Mouse (Mus musculus): ENCODE data around the gene Rab44. TPM values are rescaled to one million over a fixed set of nuclear protein-coding genes. Genes with fewer than 3 reads are reported as not detected.

Rab44 gene
- total RNA-seq, 2 experiments from 2014 or later: 0.12 to 0.26 TPM

GRCm38 (mm10) chr17:29165967-29166578, 52.1 kb downstream of the Rab44 start:
- no peak for DNase-seq (ENCODE audit: low spot score in 2 of 2)

GRCm38 (mm10) chr17:29167371-29167770, 53.4 kb downstream of the Rab44 start:
- DNase-seq (ENCODE audit: low spot score in 2 of 2): no peak

GRCm38 (mm10) chr17:29168438-29168837, 54.5 kb downstream of the Rab44 start:
- DNase-seq (ENCODE audit: low spot score in 2 of 2): no peak

DNA sequence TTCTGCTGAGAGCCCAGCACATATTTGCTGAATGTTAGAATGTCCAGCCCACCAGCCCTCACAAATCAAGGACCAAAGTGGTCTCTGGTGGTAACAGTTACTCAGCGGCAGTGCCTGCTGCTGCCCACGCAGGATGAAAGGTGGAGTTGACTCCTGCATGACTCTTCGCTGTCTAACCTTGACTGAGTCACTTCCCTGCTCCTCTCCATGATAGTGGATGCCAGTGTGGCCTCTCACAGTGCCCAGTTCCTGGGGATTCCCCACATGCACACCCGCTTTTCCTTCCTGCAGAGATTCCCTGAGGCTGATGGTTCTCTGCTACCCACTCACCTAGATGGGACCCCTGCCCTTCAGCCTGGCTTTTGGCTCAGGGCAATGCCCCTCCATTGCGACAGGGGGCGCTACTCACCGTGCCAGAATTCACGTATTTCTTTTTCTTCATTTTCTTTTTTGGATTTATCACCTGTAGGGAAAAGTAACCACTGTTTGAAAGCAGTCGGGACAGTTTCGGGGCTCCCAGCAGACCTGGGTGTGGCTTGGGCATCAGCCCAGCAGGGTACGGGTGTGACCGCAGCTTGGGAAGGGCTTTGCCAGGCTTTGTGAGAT, 55.2 kb downstream of the Rab44 start:
- DNase-seq (ENCODE audit: low spot score in 2 of 2): no peak

DNA sequence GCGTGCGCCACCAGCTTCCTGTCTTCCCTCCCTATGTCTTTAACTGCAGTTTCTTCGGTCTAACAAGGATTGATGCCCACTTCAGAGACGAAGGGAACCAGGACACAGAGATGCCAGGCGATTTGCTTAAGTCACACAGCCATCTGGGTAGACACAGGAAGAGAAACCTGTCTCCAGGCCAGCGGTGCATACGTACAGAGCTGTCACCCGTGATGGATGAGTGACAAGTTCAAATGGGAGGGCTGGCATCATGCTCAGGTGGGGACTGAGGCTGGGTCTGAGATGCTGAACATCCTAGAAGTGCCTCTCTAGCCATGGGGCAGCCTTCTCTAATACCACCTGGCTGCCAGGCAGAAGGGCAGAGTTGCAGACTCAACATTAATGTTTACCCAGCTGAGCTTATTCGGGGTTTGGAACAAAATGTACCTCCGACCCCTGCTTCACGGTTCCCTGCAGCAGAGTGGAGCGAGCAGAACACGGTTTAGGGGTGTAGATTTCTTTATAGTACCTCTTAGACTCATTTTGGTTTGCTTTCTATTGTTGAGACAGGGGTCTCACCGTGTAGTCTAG, 56.6 kb downstream of the Rab44 start:
- no peak for DNase-seq (ENCODE audit: low spot score in 2 of 2)

GRCm38 (mm10) chr17:29171001-29171772, 57.2 kb downstream of the Rab44 start:
- peak; percentile 76 to 86 for DNase-seq (ENCODE audit: low spot score in 2 of 2)

GRCm38 (mm10) chr17:29172062-29172461, 58.1 kb downstream of the Rab44 start:
- no peak for DNase-seq (ENCODE audit: low spot score in 2 of 2)

GRCm38 (mm10) chr17:29173165-29173564, 59.2 kb downstream of the Rab44 start:
- DNase-seq (ENCODE audit: low spot score in 2 of 2): no peak

DNA sequence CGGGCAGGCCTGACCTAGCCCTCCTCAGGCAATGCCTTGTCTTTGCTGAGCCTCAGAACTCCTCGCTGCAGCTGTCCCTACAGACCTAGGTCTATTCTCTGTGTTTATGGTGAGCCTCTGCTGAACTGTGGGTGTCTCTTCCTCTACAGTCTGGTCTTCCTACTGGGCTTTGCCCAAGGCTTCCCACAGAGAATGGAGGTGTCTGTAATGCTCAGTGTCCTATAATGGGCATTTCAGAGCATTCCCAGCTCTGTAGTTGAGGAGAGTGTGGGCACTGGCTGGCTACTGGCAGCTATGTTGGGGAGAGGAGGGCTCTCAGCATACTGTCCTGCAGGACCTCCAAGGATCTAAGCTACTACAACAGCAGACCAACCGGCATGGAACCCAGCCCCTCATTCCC, 61.7 kb downstream of the Rab44 start:
- DNase-seq (ENCODE audit: low spot score in 2 of 2): no peak

DNA sequence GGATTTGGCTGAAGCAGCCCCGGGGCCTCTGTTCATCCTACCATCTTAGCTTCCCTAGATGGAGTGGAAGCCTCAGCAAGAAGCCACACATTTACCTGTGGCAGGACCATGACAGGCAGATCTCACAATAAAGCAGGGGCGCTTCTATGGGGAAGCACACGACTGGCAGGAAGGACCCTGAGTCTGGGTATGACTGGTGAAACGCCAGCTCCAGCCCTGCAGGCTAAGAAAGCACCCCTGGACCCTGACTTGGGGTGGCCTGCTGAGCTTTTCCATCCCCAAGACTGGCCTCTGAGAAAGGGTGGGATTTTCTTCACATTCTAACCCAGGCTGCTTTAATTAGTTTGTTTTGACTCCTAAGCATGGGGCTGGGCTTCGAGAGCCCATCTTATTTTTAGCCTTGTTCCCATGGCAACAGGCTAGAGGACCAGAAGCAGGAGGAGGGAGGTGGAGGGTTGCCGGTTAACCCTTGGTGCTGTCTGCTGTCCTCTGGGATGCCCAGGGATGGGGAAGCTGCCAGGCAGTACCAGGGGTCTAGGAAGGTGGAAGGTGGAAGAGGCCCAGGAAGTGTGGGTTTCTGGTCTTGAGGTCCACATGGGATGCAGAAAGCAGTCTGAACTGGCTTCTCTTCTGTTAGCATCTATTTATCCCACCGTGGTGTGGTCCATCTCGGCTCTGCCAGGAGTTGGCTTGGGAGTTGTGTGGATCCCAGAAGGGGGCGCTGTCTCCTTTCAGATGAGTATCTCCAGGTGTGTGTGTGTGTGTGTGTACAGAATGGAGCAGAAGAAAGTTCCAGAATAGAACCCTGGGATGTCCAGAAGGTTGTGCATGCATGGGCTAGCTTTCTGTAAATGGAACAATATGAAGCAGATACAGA, 62.7 kb downstream of the Rab44 start:
- peak; percentile 78 for DNase-seq (ENCODE audit: low spot score in 2 of 2)

DNA sequence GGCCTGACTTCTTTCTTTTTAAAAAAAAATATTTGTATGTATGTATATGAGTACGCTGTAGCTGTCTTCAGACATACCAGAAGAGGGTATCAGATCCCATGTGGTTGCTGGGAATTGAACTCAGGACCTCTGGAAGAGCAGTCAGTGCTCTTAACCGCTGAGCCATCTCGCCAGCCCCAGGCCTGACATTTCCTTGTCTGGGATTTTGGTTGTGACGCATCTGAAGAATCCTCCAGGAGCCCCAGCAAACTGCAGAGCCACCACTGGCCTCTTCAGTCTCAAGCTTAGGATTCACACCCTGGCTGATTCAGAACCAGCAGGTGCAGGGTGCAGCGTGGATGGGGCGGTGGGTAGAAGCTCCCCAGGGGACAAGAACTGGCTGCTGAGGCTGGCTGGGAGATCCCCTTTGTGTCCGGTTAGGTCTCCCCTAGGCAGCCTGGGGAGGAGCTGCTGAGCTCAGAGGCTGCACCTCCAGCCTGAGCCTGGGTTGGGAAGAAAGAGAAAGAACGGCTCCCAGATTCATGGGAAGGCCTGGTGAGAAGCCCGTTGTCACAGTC, 64.6 kb downstream of the Rab44 start:
- no peak for DNase-seq (ENCODE audit: low spot score in 2 of 2)

DNA sequence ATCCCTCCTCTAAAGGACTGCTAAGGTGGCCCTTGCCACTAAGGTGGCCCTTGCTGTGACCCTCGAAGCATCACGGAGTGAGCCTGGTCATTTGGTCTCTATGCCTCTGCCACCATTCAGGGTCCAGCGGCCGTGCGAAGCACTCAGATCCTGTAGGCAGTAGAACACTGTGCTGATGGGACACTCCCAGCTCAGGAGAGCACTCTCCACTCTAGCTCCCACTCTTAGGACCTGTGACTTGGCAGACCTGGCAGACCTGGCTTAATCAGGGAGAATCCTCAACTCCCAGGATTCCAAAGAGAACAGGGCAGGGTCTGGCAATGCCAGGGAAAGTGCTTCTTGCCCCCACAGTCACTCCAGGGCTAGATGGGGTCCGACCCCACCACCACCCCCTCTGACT, 66.0 kb downstream of the Rab44 start:
- DNase-seq (ENCODE audit: low spot score in 2 of 2): no peak

DNA sequence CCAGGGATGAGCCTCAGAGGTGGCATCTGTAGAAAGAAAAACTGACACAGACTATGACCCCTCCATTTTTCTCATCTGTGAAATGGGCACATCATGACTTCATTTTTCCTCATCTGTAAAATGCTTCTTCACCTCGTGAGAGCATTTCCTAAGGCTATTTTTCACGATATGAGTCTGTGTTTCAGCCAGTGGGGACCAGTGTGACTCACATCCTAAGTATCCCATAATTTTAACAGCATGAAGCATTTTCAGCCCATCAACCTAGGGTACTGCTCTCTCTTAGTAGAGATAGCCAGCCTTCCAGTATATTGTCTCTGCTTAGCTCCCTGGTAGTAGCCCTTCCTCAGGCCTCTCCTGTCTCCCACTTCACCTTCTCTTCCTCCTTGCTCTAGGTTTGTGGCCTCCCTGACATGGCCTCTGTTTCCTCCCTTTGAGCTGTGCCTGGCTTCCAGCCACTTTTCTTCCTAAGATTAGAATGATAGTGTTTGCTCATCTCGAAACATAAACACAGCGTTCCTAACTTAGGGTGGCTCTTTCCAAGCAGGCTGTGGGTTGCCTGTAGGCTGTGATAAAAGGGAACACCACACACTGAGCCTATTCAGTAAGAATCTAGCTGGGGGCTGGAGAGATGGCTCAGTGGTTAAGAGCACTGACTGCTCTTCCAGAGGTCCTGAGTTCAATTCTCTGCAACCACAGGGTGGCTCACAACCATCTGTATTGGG, 66.6 kb downstream of the Rab44 start:
- no peak for DNase-seq (ENCODE audit: low spot score in 2 of 2)

DNA sequence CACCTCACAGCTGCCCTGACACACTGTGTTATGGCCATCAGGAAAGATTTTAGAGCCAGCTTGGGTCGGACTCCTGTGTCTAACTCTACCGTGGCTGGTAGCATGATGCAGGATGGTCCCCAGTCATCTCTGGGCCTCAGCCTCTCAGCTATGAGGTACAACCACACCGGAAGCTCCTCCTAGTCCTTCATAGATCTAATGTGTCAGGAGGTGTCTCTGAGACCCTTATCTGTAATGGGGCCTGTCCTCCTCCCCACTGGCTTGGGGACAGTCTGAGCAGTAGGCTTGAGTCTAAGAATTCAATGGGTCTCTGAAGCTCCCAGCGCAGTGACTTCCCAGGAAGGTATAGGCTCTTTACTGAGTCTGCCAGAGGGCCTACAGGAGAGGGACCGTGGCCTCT, 67.8 kb downstream of the Rab44 start:
- no peak for DNase-seq (ENCODE audit: low spot score in 2 of 2)

DNA sequence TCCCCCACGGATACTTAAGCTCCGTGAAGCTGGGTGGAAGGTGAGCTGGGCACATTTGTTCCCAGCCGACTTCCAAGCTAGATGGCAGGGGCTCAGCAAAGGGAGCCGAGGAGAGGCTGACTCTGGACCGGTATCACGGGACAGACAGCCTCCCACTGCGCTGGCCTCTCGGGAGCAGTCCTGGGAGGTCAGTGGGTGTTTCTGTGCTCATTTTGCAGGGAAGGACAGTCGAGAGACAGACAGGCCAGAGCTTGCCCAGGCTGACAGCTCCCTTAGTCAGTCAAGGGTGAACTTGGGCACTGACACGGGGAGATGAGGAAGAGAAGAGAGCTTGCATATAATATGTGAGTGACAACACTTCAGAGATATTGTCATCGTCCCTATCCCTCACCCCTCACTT, 69.2 kb downstream of the Rab44 start:
- DNase-seq (ENCODE audit: low spot score in 2 of 2): no peak

GRCm38 (mm10) chr17:29185376-29186046, 71.6 kb downstream of the Rab44 start:
- no peak for DNase-seq (ENCODE audit: low spot score in 2 of 2)

DNA sequence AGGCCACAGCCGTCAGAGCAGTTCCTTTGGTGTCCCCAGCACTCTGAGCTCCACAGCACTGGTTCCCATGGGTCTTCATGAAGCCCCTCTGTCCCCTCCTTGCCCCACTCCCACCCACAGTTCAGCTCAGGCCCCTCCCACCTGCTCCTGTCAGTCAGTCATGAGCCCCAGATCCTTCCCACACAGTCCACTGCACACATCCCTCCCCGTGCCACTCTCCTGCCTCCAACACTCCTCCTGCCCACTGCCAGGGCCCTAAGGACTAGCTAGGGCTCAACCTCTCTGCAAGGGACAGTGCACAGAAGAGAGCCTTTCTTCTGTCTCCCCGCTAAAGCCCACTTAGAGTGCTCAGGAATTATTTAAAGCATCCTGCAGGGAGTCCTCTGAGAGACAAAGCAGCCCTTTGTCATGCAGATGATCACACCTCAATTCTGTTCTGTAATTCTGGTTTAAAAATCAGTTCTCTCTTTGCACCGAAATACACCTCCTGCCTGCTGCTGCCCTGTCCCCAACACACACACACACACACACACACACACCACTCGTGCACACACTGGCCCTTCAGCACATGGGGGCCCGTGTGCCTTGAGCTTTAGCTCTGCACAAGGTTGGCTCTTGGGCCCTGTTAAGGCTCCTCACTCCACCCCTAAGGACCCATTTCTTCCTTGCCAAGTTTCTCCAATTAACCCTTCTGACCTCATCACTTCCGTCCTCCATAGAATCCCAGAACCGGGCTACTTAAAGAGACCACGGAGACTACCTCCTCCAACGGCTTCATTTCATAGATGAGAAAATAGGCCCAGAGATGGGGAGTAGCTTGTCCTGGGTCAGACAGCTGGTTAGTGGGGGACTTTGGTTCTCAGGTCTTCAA, 73.3 kb downstream of the Rab44 start:
- no peak for DNase-seq (ENCODE audit: low spot score in 2 of 2)

DNA sequence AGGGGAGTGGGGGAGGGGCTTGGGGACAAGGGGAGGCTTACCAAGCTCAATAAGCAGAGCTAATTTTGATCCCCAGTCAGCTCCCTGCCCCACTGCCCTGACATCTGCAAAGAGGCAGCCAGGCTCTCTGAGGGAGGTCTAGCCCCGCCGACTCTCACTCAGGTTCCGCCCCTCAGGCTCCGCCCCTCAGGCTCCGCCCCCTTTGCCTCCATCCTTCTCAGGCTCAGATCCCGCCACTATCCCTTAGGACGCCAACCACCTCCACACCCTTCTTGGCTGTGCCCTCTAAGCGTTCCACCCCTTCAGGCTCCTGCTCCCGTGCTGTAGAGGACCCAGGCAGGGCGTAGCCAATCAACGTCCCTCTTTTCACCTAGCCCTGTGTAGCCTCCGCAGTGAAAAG, 75.0 kb downstream of the Rab44 start:
- no peak for DNase-seq (ENCODE audit: low spot score in 2 of 2)

DNA sequence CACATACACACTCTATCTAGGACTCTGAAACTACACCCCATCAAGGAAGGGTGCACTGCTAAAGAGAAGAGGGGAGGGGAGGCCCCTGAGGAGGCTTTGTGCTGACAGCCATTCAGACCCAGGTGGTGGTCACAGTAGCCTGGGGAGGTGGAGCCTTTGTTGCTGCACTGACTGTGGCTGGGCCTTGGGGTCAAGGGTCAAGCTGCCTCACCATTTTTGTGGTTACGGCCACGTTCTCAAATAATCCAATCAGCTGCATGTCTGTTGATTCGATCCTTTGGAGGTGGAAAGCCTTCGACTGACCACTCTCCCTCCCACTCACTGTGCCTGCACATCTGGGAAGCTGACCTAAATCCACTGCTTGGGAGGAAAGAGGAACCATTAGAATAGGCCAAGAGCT, 81.6 kb downstream of the Rab44 start:
- no peak for DNase-seq (ENCODE audit: low spot score in 2 of 2)
